Mouse (Mus musculus) heart, adult 10 weeks (tissue): ENCODE results near the gene Rs1. TPM values are rescaled to one million over a fixed set of nuclear protein-coding genes. Genes with fewer than 3 reads are reported as not detected.

Experiments used
- polyA plus RNA-seq: library from polyadenylated mRNA; stranded (reverse); fragments of 350-450 nt; fragmentation: Illumina TruSeq; extraction: RNeasy Lipid Tissue Mini Kit (QIAGEN cat#74804); gene quantifications from one replicate; pipeline ENCODE4 v1.2.3, GENCODE M21; 2014; ENCODE audit warnings: low read depth, low replicate concordance

Rs1 gene
- polyA plus RNA-seq: 0.24 TPM

DNA sequence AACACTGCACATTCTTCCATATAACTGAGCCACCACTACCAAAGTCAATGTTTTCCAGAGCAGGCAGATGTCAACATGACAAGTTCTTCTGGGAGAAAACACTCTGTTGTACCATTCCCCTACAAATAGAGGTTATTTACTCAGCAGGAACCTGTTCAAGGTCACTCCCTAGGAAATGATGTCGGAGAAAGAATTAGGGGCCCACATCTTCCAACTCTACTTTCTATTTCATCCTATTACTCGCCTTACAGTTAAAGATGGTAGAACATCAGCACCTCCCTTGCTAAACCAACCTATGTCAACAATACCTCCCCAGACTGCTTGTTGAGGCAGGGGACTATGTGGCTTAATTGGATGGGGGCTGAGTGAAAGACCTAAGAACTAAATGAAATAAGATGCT, at the start of gene Rs1:
Gene Rs1 (plus strand): TSS at position 301 of the 400 bp plus-strand sequence.

DNA sequence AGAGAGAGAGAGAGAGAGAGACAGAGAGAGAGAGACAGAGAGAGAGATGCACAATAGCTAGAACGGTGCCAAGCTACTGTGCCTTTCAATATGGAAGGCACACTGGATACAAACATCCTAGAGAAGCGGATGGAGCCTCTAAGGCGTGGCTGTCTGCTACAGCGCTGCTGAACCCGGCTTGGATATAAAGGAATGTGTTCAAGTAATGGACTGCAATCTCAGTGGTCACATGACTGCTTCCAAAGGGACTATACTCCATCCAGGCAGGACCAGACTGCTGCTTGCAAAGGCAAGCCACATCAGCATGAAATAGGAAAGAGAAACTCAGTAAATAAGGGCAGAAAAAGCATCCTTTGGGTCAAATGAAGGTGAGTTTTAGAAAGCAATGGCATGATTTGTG, 32.2 kb upstream of the Rs1 start, which contains the start of gene Ppef1:
Gene Ppef1 (minus strand): TSS at position 116 of the 400 bp plus-strand sequence.

Other genes with a start within 250 kb of the Rs1 start
- gene Ppef1, start 32.2 kb upstream of the Rs1 start, polyA plus RNA-seq: not detected
- gene Gja6, start 139.0 kb downstream of the Rs1 start, polyA plus RNA-seq: not detected
- 3.3 TPM for gene Cdkl5, start 226.7 kb downstream of the Rs1 start, polyA plus RNA-seq